Mouse (Mus musculus): ENCODE measurements at regions not wholly inside any gene's neighbourhood (a gene's known extent, or its start where the extent isn't known, plus 50 kb on each side); places are given as distances from the start of the nearest gene placed in this dataset.
A peak's percentile ranks its signal among the peaks of the same experiment; 100 is the strongest.

DNA sequence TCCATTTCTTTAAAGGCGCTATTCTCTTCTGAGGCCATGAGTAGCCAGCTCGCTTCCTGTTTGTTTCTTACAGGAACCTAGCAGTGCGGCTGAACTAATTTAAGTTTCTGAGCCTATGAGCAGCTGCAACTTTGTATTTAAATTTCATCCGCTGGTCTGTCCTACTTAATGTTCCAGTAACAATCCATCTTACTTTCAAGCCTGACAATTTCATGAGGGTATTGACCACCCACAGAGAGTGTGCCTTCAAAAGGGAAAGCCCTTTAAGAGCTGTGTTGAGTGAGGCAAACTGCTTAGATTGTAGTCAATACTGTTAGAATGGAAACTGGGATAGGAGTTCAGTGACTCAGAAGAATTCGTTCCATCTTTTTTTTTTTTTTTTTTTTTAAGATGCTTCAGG, 225.7 kb upstream of the Tenm3 start:
- no peaks in the 10 kb centered on the region for H3K27me3 ChIP-seq
- WGBS = 49% methylated on average over 5 of the region's 5 CpGs
- no peaks in the 10 kb centered on the region for H3K36me3 ChIP-seq
- H3K27ac ChIP-seq (replicated peaks) = no peak overlapping the region
- H3K9me3 ChIP-seq = no peaks in the 10 kb centered on the region
- H3K4me1 ChIP-seq (replicated peaks) = 0 out of 2 replicates have a peak, but pooled peaks cover 5% of the 10 kb centered on the region
- H3K4me2 ChIP-seq = no peak overlapping the region
- no peak for ATAC-seq (ENCODE audit: low read depth)
- H3K4me3 ChIP-seq = no peak overlapping the region
- no peak overlapping the region for H3K9ac ChIP-seq

DNA sequence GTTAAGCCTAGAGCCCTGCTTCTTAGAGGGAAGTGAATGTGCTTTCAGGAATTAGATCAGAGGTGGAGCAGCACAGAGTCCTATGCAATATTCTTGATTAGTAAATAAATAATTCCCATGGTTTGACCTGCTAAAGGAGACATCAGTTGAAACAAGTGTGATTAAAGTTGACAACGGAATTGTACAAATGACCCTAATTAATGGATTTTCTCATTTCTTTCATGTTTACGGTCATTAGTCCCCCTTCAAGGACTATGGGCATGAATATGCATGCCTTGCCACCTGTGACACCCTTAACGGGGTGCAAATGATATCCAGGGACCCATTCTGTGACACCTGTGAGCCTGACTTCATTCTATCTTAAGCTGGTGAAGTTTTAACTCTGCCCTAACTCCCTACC, 219.5 kb upstream of the Tenm3 start:
- no peaks in the 10 kb centered on the region for H3K36me3 ChIP-seq
- no peak for ATAC-seq (ENCODE audit: low read depth)
- WGBS = 55% methylated on average over 3 of the region's 3 CpGs
- no peak overlapping the region for H3K9ac ChIP-seq
- H3K4me3 ChIP-seq = no peak overlapping the region
- no peaks in the 10 kb centered on the region for H3K9me3 ChIP-seq
- H3K27me3 ChIP-seq = no peaks in the 10 kb centered on the region
- no peak overlapping the region for H3K4me2 ChIP-seq
- H3K27ac ChIP-seq (replicated peaks) = no peak overlapping the region
- H3K4me1 ChIP-seq (replicated peaks) = no peaks in the 10 kb centered on the region

DNA sequence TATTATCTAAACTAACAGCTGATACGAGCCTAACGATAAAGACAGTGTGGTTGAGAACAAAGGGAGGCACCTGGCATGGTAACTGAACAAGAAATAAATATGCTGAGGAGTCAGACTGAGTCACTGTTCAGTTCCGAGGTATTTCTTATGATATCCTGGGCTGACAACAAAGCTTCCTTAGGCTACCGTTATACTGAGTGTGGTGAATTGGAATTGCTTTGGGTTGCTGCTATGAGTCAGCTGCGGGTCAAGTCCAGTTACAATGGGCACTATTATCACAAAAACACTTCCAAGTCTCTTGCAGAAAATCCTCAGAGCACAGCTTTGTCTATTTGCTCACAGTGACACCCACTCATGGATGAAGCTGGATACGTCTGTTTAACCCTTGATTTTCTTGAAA, 199.5 kb upstream of the Tenm3 start:
- Histone ChIP-seq H3K36me3 (no peaks in the 10 kb centered on the region), H3K27me3 (no peaks in the 10 kb centered on the region), H3K9ac (no peak overlapping the region), H3K27ac (replicated peaks) (no peak overlapping the region), H3K9me3 (peaks cover 6% of the 10 kb centered on the region; the same call in 1 of the 2 replicates), H3K4me1 (replicated peaks) (no peaks in the 10 kb centered on the region), H3K4me3 (no peak overlapping the region), H3K4me2 (no peak overlapping the region)
- WGBS = 57% methylated on average over 6 of the region's 6 CpGs
- no peak for ATAC-seq (ENCODE audit: low read depth)

DNA sequence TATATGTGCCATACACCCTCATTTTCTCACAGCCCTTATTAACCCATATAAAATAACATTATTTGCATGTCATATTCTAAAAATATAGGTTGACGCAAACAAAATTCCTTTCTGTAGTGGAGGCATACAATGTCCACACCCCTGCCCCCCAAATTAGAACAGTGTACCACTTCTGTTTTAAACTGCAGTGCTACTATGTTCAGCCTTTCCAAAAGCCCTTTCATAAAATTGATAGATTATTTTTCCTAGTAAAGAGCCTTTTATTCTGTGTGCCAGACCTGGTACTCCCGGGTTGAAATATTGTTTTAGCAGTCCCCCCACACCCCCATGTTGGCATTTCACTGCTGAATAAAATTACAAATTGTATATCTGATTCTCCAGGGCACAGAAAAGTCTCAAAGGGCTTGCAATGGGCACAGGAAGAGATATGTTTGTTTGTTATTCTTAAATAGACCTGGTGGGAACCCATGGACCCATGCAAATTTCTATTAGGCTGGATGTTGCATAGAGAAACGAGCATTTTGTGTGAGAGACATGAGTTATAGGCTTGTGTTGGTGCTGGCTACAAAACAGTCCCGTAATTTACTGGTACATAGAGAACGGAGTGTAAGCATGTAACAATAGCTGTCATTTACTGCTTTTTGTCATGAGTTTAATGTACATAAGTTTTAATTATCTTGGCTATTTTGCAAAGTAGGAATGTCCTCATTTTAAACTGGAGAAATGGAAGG, 192.4 kb upstream of the Tenm3 start:
- peak; percentile 74 for ATAC-seq (ENCODE audit: low read depth)
- no peak overlapping the region for H3K4me2 ChIP-seq
- 20% methylated on average over 5 of the region's 5 CpGs for WGBS
- 0 out of 2 replicates have a peak, but pooled peaks cover 5% of the 10 kb centered on the region for H3K4me1 ChIP-seq (replicated peaks)
- H3K36me3 ChIP-seq = no peaks in the 10 kb centered on the region
- no peak overlapping the region for H3K9ac ChIP-seq
- H3K9me3 ChIP-seq = peaks cover 7% of the 10 kb centered on the region; the same call in 1 of the 2 replicates
- no peak overlapping the region for H3K27ac ChIP-seq (replicated peaks)
- no peak overlapping the region for H3K4me3 ChIP-seq
- H3K27me3 ChIP-seq = no peaks in the 10 kb centered on the region

DNA sequence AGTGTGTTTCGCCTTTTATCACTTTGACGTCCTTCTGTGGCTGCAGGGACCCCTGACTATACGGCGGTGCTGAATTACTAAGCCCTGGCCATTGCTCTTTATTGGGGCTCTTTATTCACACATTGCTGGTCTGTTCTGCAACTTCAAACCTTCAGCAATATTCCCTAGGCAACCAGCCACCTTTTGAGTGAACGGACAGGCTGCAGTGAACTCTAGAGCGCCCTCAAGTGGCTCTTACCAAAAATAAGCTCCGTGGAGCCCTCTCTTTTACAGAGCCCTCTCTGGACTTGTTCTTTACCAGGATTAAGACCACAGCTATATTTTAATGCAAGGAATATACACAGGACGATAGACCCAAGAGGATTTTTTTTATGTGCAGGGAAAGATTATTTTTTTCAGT, 191.8 kb upstream of the Tenm3 start:
- Histone ChIP-seq H3K27me3 (no peaks in the 10 kb centered on the region), H3K4me2 (no peak overlapping the region), H3K9ac (no peak overlapping the region), H3K4me3 (no peak overlapping the region), H3K36me3 (no peaks in the 10 kb centered on the region), H3K9me3 (peaks cover 7% of the 10 kb centered on the region; the same call in 1 of the 2 replicates), H3K4me1 (replicated peaks) (0 out of 2 replicates have a peak, but pooled peaks cover 5% of the 10 kb centered on the region), H3K27ac (replicated peaks) (no peak overlapping the region)
- peak; percentile 63; the same call in 1 of the 2 replicates for ATAC-seq (ENCODE audit: low read depth)
- 17% methylated on average over 8 of the region's 8 CpGs for WGBS

DNA sequence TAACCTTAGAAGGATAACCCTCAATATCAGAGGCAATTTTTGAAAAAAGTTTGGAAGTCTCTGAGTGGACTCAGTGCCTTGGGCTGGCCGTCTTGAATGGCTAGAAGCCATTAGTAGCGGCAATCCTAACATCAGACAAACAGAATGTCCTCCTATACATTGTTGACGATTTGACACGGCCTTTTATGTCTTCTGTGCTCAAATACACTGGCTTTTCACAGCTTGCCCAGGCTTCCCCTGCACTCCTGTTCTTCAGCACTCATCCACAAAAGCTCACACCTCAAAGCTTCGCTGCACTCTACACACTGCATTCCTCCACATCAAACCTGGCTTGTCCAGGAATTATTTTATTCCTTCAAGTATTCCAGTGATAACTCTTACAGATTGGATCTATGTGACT, 186.5 kb upstream of the Tenm3 start:
- WGBS = 18% methylated on average over 5 of the region's 5 CpGs
- Histone ChIP-seq H3K27me3 (no peaks in the 10 kb centered on the region), H3K4me2 (no peak overlapping the region), H3K9me3 (no peaks in the 10 kb centered on the region), H3K4me1 (replicated peaks) (no peaks in the 10 kb centered on the region; the same call in 1 of the 2 replicates), H3K4me3 (no peak overlapping the region), H3K9ac (no peak overlapping the region), H3K27ac (replicated peaks) (no peak overlapping the region), H3K36me3 (no peaks in the 10 kb centered on the region)
- no peak for ATAC-seq (ENCODE audit: low read depth)

DNA sequence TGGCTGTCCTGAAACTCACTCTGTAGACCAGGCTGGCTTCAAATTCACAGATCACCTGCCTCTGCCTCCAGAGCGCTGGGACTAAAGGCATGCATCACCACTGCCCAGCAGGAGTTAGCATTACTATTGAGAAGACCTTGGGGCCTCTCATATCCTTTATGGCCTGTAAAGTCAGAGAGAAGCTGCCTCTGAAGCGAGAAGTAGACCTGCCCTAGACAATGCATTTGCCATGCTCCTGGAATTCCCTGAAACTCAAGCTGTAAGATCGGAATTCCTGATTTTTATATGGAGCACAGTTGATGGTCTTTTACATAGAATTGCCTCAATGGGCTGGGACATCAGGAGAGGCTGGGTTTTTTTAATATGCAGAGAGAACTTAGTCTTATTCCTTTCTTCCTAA, 174.0 kb upstream of the Tenm3 start:
- Histone ChIP-seq H3K4me2 (no peak overlapping the region), H3K9me3 (no peaks in the 10 kb centered on the region), H3K27ac (replicated peaks) (no peak overlapping the region), H3K4me3 (no peak overlapping the region), H3K4me1 (replicated peaks) (no peaks in the 10 kb centered on the region), H3K36me3 (no peaks in the 10 kb centered on the region), H3K9ac (no peak overlapping the region), H3K27me3 (no peaks in the 10 kb centered on the region)
- no peak for ATAC-seq (ENCODE audit: low read depth)
- 55% methylated on average over 3 of the region's 3 CpGs for WGBS

DNA sequence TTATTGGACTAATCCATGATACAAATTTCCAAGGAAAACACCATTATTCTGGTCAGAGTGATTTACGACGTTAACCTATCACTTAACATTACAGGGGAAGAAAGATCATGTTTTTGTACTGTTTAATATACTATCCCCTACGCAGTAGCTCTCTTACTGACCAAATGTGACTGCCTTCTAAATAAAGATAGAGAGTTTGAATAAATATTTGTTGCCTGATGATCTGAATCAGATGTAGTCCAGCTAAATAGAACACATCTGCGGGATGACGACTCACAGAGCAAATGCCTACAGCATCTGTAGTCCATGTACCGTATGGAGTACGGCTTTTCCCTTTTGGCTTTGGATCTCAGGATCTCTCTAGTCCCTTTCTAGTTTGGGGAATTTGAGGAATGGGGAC, 171.9 kb upstream of the Tenm3 start:
- Histone ChIP-seq H3K36me3 (no peaks in the 10 kb centered on the region), H3K4me1 (replicated peaks) (no peaks in the 10 kb centered on the region), H3K4me3 (no peak overlapping the region), H3K27ac (replicated peaks) (no peak overlapping the region), H3K9me3 (no peaks in the 10 kb centered on the region), H3K27me3 (no peaks in the 10 kb centered on the region), H3K4me2 (no peak overlapping the region), H3K9ac (no peak overlapping the region)
- ATAC-seq (ENCODE audit: low read depth) = no peak
- 82% methylated on average over 7 of the region's 7 CpGs for WGBS

DNA sequence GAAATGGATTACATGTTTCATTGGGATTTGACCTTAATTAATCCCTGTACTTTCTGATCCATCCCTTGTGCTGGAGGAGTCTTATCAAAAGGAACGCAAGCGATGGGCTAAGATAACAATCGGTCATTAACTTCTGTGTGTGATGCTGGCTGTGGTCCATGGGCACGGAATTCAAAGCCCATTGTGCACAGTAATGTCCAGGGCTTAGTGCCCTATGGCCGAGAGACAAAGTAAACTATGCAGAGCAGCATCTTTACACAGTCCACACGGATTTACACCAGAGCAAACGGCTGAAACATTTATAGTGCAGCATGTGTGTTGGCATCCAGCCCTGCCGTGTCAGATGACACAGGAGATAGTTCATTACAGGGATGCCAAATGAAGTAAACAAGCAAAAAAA, 171.4 kb upstream of the Tenm3 start:
- no peak overlapping the region for H3K9ac ChIP-seq
- no peaks in the 10 kb centered on the region for H3K4me1 ChIP-seq (replicated peaks)
- no peaks in the 10 kb centered on the region for H3K27me3 ChIP-seq
- 55% methylated on average over 8 of the region's 8 CpGs for WGBS
- H3K36me3 ChIP-seq = no peaks in the 10 kb centered on the region
- H3K4me2 ChIP-seq = no peak overlapping the region
- no peak for ATAC-seq (ENCODE audit: low read depth)
- H3K9me3 ChIP-seq = no peaks in the 10 kb centered on the region
- no peak overlapping the region for H3K4me3 ChIP-seq
- H3K27ac ChIP-seq (replicated peaks) = no peak overlapping the region

DNA sequence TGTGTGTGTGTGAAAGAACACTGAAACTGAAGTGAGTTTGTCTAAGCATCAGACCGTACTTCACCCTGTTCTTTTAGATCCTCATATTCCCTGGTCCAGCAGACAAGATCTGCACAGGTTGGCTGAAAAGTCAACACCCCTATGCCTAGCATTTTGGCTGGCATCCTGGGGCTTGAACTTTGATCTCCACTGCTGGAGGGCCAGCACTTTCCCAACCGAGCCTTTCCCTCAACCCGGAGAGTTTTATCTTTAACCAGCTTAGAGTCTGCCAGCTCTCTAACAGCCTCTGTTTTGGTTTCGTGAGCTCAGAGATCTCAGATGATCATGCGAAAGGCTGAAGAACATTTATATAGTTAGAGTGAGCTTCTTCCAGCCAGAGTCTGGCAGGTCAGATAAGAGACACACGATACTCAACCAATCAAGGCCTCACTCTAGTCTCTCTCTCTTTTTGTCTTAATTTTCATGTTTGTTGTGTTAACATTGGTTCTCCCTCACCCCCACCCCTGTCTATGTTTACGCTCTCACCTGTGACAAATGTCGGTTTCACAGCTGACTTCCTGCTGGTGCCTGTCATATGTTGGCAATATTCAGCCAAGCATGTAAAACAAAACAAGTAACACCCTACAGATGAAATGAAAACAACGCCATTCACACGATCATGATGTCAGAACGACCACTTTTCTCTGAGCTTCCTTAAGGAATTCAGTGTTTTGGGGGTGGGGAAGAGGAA, 162.7 kb upstream of the Tenm3 start:
- 78% methylated on average over 11 of the region's 11 CpGs for WGBS
- Histone ChIP-seq H3K27ac (replicated peaks) (no peak overlapping the region), H3K27me3 (no peaks in the 10 kb centered on the region), H3K9me3 (no peaks in the 10 kb centered on the region), H3K4me2 (no peak overlapping the region), H3K4me3 (no peak overlapping the region), H3K9ac (no peak overlapping the region), H3K4me1 (replicated peaks) (no peaks in the 10 kb centered on the region), H3K36me3 (no peaks in the 10 kb centered on the region)
- no peak for ATAC-seq (ENCODE audit: low read depth)

DNA sequence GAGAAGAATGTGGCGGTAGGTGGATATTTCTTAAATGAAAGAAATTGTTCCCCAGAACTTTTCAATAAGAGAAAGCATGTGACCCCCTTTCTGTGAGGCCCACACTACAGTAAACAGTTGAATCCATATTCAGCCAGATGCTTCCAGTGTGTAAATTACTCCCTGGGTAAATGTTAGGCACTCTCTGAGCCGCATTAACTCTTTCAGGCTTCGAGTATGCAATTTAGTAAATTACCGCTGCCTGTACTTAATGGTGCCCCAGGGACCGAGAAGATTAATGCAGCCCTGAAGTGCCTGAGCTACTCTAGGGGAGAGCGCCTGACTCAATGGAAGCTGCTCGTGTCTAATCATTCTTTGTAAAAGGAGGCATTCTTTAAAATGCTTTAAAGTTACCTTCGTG, 137.9 kb upstream of the Tenm3 start:
- Histone ChIP-seq H3K9me3 (no peaks in the 10 kb centered on the region), H3K27ac (replicated peaks) (peak overlapping the region; percentile 59), H3K9ac (no peak overlapping the region), H3K4me1 (replicated peaks) (peaks cover 24% of the 10 kb centered on the region), H3K27me3 (no peaks in the 10 kb centered on the region), H3K36me3 (no peaks in the 10 kb centered on the region), H3K4me3 (no peak overlapping the region), H3K4me2 (0 out of 2 replicates have a peak overlapping the region, but pooled peaks have one; percentile 5)
- WGBS = 18% methylated on average over 8 of the region's 8 CpGs
- peak; percentile 96 for ATAC-seq (ENCODE audit: low read depth)

DNA sequence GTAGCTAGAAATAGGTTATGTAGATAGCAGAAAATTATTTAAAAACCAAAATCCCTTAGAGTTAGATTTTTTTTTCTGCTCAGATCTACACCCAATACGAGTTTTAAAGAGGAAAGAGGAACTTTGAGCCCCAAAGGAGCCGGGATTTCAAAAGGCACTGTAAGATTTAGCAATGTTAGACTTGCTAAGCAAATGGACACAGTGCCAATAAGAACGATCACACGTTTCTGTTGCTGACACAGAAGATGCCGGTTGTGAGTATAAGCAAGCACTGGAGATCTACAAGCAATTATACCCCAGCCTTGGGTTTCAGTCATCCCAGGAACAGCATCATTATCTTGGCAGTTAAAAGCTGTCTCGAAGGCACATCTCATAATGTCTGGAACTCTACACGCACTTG, 137.0 kb upstream of the Tenm3 start:
- Histone ChIP-seq H3K4me2 (no peak overlapping the region), H3K27ac (replicated peaks) (peak overlapping the region; percentile 59), H3K4me3 (no peak overlapping the region), H3K9ac (no peak overlapping the region), H3K36me3 (no peaks in the 10 kb centered on the region), H3K27me3 (no peaks in the 10 kb centered on the region), H3K4me1 (replicated peaks) (peaks cover 24% of the 10 kb centered on the region), H3K9me3 (no peaks in the 10 kb centered on the region)
- WGBS = 58% methylated on average over 7 of the region's 7 CpGs
- no peak for ATAC-seq (ENCODE audit: low read depth)
